Mouse (Mus musculus) left cerebral cortex, postnatal 14 days (tissue): ENCODE data around the gene Palld. TPM values are rescaled to one million over a fixed set of nuclear protein-coding genes. Genes with fewer than 3 reads are reported as not detected.

Experiments
- DNase-seq, 2 experiments: peaks; one replicate each; pipeline ENCODE4 v3.0.0; 2021 to 2022; ENCODE audit warnings: low spot score in 2 of 2, mixed read lengths in 1 of 2
- intact Hi-C: fragments of 180-260 bp; cut with DNase I; formaldehyde crosslinking; loops from one replicate; pipeline ENCODE4 v1.15.1; 2025
- long read RNA-seq, 2 experiments: library from polyadenylated mRNA; stranded (forward); transcript quantifications; one replicate each; pipeline ENCODE4 v2.0.0; 2021
- total RNA-seq, 2 experiments: library from RNA; stranded (reverse); gene quantifications; 2 replicates each; pipeline ENCODE4 v1.2.3; 2021

The Palld gene
- total RNA-seq: 1 to 10 TPM; 4.0 to 4.7 TPM
- long read RNA-seq, experiment 1, full-length matches to known transcripts: 1 of 5 reads
- long read RNA-seq, experiment 1, partial matches to known transcripts: 2 of 5 reads
- long read RNA-seq, experiment 1, other reads (novel, unspliced or antisense): 2 of 5 reads
- long read RNA-seq, experiment 2, full-length matches to known transcripts: 1 of 3 reads
- long read RNA-seq, experiment 2, partial matches to known transcripts: 1 of 3 reads
- long read RNA-seq, experiment 2, other reads (novel, unspliced or antisense): 1 of 3 reads

DNA sequence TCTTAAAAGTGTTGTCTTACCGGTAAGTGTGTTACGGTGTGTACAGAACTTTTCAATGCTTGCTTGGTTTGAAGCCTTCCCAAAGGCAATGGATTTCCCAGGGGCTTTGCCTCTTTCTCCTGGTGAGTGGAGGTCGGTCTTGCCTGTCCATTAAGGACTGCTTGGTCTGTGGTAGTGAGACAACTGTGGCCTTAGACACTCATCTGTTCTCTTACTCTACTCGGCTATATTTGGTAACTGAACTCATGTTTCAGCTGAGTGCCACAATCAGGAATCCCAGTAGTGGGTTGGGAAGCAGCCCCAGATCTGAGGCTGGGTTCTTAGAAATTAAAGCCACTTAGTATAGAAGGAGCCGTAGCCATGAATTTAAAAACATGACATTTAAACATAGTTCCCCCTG, at the start of gene Palld:
TSS of gene Palld (minus strand) at position 170 of the 400 bp plus-strand sequence.
- DNase-seq: no peak
- intact Hi-C loops: no loop called here

DNA sequence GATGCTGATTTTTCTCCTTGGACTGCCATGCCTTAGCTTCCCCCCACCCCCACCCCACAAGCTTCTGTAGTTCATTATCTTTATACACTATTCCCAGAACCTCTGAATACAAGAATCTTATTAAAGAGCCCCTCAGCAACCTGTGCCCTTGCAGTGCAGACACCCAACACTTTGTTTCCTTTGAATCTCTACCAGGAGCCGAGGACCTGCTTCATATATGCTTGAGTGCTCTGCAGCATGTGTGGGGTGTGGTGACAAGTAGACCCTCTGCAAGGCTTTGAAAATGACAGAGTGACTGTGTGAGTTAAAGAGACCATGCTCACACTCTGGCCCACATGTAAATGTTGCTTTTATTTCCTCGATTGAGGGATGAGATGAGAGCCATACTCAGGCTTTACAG, 35.1 kb upstream of the Palld start:
- intact Hi-C loops: no loop called here

DNA sequence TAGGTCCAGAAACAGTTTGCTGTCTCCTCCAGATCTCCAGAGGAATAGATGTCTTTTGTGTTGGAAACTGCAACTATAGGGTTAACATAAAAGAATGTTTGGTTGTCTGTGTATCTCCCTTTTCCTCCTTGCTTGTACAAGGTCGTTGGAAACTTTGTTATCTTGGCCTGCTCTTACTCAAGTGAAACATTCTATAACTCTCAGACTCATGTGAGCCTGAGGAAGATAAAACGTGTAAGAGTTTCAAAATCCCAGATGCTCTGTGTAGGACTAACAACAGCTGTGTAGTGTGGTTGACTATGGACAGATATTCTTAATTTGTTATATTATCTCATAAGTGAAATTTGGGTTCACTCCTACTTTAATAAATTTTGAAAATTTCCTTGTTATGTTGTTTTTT, 30.8 kb upstream of the Palld start:
- DNase-seq: no peak
- intact Hi-C loops: no loop called here

More for the DNA sequence above, 35.1 kb upstream of the Palld start:
- no peak for DNase-seq

DNA sequence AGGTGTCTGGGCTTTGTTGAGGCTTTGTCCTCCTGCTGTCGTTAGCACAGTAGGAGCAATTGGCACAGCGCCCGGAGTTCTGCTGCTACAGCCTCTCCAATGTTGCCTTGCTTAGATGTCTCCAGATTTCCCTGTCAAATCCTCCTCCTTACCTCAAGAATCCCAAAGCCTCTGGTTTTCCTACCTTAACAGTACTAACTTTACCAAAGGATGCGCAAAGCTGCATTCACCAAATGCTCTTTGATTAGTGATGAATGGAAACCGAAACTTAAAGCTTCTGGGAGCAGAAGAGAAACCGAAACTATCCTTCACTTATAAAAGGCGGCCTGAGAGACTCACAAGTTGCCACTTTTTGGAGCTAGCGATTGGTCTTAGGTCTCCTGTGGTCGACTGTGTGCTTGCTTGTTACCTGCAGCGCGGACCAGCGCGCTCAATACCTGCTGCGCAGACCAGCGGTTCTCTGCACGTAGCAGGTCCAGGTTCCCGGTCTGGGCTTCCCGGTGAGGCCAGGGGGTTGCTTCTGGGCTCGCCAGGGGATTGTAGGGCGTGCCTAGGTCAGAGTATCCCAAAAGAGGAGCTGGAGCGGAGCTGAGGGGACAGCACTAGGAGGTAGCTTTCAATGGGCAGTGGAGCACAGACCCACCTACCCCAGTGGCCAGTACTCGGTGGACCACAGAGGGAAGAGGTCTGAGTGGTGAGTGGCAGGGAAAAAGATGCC, 25.4 kb upstream of the Palld start, which contains the start of gene Ddx60:
TSS of gene Ddx60 (plus strand) at position 311 of the 718 bp plus-strand sequence.
- DNase-seq: peak; percentile 28 to 71
- intact Hi-C loops: no loop called here

DNA sequence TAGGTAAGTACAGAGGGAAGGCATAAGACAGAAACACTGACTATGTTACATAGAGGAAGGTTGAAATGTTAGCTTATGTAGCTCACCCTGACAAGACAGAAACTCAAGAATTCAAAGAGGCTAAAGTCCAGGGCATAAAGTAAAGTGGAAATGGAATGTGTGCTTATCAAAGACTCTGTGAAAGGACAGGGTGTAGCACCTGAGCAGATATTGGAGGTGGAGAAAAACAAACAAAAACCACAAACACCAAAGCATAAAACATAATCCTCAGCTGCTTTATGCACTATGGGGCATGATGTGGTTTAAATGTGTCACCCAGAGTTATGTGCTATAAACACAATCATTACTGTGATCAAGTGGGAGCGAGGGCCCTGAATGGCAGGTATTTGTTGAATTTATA, 22.0 kb upstream of the Palld start:
- intact Hi-C loops: no loop called here
- DNase-seq: no peak

DNA sequence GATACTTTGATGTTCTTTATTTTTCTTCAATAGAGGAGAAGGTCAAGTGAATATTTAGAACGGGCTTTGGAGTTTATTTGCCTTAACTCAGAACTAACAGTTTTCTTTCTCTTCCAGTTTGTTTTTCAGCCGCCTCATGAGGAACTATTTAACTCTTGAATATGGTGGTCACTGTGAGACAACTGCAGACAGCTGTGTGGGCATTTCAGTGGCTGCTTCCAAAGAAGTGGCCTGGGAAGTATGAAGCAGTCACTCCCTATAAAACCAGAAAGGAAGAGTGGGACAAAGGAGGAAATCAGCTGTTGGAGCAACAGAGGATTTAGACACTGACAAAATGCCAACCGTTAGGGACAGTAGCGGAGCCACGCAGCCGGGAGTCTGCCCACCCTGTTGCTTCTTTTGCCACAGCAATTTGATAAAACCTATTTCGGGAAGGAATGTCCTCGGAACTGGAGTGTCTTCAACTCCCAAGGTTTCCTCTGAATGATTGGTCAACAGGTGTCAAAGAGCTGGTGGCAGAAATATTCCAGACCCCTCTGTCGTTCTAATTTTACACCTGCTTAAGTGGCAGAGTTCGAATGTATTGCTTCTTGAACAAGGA, 19.1 kb upstream of the Palld start:
- no peak for DNase-seq
- intact Hi-C loops: no loop called here

DNA sequence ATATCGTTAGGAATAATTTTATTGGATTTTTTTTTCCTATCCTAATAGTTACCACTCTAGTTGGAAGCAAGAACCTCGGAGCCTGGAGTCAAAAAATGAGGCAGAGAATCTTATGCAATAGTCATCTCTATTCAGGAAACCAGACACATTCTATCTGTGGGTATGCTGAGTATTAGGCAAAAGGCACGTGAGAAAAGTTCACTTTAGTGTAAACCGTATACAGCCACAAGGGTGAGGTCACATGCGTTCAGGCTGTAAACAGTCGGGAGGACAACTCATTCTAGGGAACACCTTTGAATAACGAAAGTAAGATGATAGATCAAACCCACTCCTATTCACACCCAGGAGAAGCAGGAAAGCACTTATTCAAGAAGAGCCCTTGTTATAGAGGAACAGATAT, 17.9 kb upstream of the Palld start:
- intact Hi-C loops: no loop called here
- no peak for DNase-seq

DNA sequence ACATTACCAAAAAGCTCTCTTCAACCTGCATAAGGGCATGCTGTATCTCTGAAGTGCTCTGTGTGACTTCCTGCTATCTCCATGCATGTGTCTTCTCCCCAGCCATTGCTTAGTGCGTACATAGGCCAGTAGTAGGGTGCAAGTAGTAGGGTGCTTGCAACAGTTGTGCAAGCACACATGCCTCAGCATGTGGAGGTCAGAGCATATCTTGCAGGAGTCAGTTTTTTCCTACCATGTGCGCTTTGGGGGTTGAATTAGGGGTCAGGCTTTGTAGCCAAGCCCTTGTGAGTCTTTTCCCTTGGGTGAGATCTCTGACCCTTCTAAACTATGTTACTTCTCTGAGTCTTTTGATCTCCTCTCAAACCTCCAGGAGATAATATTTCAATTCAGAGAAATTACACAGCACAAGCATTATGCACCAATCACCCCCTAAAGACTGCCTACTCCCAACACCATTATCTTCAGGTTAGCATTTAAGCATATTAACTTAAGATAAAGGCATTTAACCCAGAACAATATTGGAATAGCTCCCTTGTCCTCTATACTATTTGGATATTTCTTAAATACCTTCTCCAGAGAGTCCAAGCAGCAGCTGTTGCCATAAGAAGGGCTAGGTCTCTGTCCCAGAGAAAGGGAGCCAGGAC, 16.8 kb upstream of the Palld start:
- intact Hi-C loops: no loop called here
- DNase-seq: no peak

DNA sequence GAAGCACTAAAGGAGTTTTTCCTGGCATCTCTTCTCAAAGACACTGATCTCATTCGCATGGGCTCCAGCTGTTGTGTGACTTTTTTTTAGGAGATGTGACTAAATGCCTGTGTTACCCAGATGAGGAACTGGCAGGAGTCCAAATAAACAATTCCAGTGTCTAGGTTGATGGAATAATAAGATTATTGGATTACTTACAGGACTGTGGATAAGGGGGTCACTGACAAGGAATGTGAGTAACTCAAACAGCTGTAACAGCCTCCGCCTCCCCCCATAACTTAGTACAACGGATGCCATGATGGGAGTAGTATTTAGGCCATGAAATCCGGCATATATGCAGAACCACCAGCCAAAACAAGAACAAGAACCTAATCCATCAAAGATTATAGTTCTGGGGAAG, 14.8 kb upstream of the Palld start:
- intact Hi-C loops: no loop called here
- DNase-seq: no peak

DNA sequence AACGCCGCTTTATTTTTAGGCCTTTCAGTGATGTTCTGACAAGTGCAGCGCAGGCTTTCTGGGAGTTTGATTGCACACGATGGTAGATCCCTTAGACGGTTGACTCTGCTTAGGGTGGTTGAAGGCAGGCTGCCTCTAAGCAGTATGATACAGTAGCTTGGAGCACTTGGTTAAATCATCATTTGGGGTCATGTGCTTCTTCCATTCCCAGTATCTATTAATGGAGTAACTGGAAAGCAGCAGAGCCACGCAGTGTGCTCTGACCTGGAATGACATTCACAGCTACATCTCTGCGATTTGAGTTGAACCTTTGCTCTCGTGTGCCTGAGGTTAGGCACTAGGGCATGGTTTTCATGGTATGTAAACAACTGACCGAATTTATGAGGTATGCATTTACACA, 11.5 kb upstream of the Palld start:
- no peak for DNase-seq
- intact Hi-C loops: no loop called here

DNA sequence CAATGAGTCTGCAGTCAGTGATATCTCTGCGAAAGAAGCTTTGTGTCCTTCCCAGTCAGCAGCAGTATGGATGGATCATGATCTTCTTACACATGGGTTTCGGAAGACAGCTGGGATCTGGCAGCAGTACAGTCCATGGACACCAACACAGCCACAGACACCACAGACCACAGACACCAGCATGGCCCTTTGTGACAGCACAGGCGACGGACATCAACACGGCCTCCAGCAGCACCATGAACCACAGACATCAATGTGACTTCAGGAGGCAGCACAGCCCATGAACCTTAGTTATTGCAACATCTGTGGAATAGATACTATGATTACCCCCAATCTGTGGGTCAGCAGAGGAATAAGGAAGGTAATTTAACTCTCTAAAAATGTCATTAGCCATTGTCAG, 10.3 kb upstream of the Palld start:
- intact Hi-C loops: no loop called here
- no peak for DNase-seq

DNA sequence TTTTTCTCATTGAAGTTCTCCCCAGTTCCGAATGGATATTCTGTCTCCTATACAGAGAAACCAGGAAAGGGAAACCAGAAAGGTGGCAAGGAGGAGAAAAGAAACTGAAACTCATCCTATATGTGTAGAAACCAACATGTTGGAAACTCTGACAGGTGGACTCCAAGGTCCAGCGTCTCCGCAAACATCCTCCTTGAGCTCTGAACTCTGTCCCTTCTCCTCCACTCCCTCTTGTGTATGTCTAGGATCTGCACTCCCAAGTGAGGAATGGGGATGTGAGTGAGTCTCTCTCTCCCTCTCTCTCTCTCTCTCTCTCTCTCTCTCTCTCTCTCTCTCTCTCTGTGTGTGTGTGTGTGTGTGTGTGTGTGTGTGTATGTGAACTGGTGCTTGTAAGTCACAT, 6.8 kb upstream of the Palld start:
- DNase-seq: no peak
- intact Hi-C loops: no loop called here

DNA sequence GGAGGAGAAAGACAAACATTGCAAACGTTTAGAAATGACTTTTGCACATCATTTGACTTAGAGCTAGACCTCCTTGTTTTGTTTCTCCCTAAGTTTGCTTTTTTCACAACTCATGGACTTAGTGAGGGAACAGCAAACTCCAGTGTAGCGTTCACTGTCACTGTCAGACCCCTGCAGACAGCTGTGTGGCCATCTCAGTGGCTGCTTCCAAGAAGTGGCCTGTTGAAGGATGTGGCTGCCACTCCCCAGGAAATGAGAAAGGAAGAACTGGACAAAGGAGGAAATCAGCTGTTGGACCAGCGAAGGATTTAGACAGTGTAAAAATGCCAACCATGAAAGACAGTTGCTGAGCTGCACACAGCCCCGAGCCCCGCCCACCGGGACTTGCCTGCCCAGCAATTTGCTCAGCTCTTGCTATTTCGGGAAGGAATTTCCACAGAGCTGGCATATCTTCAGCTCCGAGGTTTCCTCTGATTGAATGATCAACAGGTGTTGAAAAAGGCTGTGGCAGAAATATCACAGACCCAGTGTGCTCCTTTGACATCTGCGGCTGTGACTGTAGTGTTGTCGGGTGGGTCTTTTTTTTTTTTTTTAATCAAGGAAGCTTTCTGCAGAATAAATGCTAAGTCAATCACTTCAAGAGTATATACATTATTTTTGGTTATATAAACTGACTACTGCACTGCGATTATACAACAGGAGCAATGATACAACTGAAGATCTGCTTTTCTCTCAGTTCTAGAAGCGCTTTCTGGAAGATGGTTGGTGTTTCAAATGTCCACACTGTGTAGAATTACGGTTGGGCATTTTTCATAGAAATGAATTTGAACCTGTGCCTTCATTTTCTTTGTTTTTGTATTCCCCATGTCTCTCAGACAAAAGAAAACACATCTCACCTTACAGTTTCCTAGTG, 6.1 kb upstream of the Palld start:
- intact Hi-C loops: no loop called here
- peak; percentile 23 to 25 for DNase-seq

DNA sequence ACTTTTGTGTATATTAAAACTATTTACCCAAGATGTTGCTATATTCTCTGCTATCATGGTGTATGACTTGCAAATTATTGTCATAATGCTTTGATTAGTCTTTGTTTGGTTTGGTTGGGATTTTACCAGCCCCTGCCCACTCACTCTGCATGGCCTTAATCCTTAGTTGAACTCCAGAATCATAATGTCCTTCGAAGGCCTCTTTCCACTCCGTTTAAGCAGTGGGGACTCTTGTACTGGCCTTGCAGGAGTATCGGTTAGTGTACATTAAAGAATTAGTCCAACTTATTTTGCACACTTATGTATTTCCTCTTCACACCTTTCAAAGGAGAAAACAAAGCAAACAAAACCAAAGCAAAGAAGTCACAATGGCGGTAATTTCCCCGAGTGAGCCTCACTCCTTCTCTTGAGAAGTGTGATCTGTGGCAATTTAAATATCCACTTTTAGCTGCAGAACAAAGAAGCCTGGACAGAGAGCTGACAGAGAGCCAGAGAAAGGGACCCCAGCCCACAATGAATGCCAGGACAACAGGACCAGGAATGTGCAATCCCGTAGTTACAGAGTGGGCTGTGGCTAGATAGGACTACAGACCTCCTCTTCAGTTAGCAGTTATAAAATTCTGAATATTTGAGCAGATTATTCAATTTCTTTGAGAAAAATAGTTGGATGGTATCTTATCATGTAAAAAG, 1.3 kb downstream of the Palld start:
- intact Hi-C loops: no loop called here
- DNase-seq: no peak

DNA sequence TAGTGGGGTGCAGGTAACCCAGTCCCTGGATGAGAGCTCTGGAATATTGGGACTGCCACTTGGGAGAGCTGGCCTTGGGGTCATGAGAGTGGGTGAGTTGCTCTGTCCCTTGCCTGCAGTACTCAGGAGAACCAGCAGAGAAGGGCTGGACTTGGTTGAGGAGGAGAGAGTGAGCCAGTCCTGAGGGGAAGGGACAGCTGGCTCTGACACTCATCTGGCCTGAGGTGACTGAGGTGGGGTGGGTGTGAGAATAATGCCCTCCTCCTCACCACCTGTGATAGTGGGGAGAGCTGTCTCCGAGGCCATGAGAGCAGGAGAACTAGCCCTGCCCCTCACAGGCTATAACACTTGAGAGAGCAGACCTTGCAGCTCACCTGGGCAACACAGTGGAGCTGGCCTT, 5.1 kb downstream of the Palld start:
- intact Hi-C loops: no loop called here
- DNase-seq: no peak

DNA sequence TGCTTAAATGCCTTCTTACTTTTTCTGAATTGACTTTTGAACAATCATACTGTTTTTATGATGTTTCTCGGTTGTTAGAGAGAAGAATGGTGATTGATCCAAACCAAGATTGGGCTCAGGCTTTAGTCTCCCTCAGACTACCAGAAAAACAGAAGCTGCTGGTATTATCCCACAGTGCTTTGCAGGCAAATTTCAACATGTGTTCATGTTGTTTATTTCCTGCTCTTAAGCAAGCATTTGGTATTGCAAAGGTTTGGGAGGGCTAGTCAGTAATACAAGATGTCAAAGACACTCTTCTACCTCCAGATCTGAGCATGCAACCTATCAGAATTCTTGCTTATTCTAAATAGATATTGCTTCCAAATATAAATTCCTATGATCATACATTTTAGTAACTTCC, 5.7 kb downstream of the Palld start:
- intact Hi-C loops: no loop called here
- DNase-seq: no peak

DNA sequence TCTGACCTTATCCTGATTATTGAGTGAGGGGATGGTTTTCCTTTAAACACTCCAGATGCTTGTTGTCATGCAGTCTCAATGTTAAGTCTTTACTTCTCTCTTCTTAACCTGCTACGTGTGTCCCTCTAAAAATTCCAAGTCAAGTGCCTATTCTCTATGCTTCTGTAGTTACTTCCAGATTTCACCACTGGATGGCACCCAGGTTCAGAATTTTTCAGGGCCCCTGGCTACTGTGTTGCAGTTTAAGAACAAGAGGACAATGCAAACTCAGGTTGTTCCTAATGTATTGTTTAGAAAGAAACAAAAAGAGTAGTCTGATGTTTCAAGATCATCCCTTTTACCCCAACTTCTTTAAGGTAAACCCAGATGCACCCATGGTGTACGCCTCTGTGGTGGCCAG, 8.4 kb downstream of the Palld start:
- peak; percentile 42 to 81 for DNase-seq
- intact Hi-C loops: loop anchor here (1.0 kb wide), 1 partner anchor 166 kb away; no protein-coding TSS in a partner anchor

DNA sequence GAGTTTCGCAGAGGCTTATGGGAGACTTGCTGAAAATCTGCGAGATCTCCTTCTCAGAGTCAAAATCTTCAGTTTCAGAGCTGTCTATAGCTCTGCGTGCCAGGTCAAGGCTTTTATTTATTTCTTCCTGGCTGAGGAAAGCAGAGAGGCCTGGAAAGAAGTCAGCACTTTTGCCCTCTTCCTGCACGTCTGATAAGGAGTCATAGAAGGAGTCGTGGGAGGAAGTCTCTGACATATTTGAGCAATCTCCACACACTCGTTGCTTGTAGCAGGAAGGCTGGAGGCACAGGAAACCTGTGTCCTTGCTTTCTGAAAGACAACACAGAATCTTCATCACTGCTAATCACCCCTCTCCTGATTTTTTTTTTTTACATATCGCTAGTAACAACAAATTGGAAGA, 24.9 kb downstream of the Palld start:
- DNase-seq: no peak
- intact Hi-C loops: loop anchor here (5.0 kb wide), 2 partner anchors 180 to 355 kb away; no protein-coding TSS in a partner anchor

DNA sequence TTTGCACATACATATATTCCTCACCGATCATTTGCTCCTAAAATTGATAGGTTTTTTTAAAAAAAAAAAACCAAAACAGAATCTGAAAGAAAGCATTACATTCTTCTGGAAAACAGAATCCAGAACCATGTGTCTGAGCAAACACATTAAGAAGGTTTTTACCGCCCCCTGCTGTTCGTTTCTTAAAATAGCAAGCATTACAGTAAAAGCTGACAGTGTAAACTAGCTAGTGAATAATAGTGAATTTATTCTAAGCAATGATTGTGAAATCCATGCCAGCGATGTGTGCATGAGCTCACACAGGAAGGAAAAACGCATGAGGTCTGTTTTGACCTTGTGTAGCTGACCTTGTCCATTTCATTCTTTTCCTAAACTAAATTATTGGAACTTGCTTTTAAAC, 27.2 kb downstream of the Palld start:
- peak; percentile 70 to 77 for DNase-seq
- intact Hi-C loops: loop anchor here (1.0 to 5.0 kb wide), 3 partner anchors 178 to 353 kb away; no protein-coding TSS in a partner anchor
